Mouse (Mus musculus): ENCODE data around the gene Slc44a4.

DNA sequence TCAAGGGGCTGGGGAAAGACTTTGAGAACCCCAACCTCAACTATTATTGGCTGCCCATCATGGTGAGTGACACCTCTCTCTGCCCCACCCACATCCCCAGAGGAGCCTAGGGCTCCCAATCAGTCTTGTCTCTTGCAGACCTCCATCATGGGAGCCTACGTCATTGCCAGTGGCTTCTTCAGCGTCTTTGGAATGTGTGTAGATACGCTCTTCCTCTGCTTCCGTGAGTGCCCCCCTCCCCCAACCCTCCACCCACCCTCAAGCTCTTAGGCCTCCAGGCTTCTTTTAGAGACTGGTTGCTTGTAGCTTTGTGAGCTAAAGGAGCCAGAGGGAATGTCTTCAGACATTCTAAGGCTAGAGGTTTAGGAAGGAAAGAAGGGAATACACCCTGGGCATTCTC, 14.6 kb downstream of the Slc44a4 start:
- TF ChIP-seq CTCF (IDR thresholded peaks at IDR 0.05; ENCODE audit: borderline replicate concordance, control insufficient read depth, extremely low read depth, insufficient read depth, low read length, poor library complexity) (no peak), POLR2A (IDR thresholded peaks at IDR 0.05; ENCODE audit: control insufficient read depth, extremely low read depth, insufficient read depth, low read length, poor library complexity) (no peak)
